Mouse (Mus musculus): ENCODE data around the gene Lrrc9. TPM values are rescaled to one million over a fixed set of nuclear protein-coding genes. Genes with fewer than 3 reads are reported as not detected.

Lrrc9 gene
- polyA plus RNA-seq (2012; rRNA removed): 1.7 and 1.8 TPM in 2 replicates

DNA sequence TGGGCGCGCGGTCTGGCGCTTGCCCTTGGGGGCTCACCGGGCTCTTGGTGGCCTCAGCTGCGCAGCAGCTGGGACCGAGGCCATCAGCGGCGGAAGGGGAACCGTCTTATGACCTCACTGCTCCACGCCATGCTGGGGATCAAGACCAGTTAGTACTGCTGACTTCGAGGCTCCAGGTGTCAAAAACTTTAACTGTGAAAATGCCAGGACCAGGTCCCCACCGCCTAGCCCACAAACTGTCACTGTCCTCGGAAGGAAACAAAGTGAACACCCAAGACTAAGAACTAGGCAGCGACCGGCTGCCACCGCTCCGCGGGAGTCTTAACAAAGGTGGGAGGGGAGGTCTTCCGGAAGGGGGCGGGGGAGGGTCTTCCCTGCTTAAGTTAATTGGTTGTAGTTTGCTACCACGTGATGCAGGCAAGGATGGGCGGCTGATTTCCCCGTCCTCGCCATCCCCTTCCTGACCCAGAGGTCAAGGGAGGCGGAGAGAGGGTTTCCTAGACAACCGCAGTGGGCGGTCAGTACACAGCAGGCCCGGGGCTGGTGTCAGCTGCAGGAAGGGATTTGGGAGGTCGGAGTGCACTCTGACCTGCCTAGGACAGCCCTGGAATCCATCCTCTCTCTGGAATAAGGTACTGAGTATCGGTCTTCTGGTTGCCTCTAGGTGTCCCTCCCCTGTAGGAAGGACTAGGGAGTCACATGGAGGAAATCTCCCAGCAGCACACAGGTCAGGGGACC, at the start of gene Lrrc9:
Gene Lrrc9 (plus strand): TSS at position 28 of the 738 bp plus-strand sequence.

DNA sequence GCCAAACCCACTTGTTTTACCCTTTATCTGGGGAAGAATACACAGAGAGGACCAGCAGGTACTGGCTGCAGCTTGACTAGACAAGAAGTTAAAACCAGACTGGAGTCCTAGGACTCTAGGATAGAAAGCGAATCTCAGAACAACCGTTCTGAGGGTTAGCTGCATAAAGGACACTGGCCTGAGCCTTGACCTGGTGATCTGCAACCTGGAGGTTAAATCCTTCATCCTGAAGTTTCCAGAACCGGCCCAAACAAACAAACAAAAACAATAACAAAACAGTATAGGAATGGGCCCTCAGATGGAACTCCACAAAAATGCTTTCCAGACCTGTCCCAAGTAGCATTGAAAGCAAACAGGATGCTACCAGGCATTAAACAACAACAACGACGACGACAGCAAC, 32.7 kb upstream of the Lrrc9 start, which contains the start of gene Rtn1:
Gene Rtn1 (minus strand): TSS at position 101 of the 400 bp plus-strand sequence.

DNA sequence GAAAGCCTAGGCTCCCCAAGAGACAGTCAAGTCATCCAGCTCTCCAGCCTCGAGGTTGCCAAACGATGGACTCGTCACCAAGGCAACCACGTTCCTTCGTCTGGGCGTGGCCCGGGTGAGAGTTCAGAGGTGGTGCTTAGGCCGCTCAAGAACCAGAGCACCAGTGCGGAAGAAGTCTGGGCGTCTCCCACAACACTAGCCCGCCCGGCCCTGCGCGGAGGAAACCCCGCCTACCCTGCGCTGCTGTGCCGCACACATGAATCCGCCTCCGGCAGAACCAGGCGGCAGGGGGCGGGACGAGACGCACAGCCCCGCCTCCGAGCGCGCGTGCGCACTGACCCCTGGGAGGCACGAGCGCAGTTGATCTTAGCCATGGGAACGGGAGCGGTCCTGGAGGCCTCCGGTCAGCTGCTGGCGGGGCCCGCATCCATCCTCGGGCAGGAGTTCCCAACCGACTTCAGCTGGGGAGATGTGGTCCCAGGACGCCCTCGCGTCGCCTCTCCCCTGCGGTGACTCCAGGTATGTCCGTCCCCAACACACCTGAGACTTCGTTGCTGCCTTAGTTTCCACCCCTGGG, 94.4 kb downstream of the Lrrc9 start, which contains the start of gene Pcnx4:
Gene Pcnx4 (plus strand): TSS at position 363 of the 577 bp plus-strand sequence.

Other genes with a start within 250 kb of the Lrrc9 start
- 166 and 180 TPM in 2 replicates for gene Rtn1, start 32.8 kb upstream of the Lrrc9 start, polyA plus RNA-seq (2012; rRNA removed)
- gene Pcnx4, start 94.5 kb downstream of the Lrrc9 start, polyA plus RNA-seq (2012; rRNA removed): 8.2 and 12.4 TPM in 2 replicates
- not detected in 2 replicates for gene Gm4756, start 207.8 kb downstream of the Lrrc9 start, polyA plus RNA-seq (2012; rRNA removed)
- 5.1 and 8.3 TPM in 2 replicates for gene Dhrs7, start 223.0 kb downstream of the Lrrc9 start, polyA plus RNA-seq (2012; rRNA removed)

All from central nervous system, embryonic 11.5 days (tissue).